Mouse (Mus musculus): ENCODE measurements at regions not wholly inside any gene's neighbourhood (a gene's known extent, or its start where the extent isn't known, plus 50 kb on each side); places are given as distances from the start of the nearest gene placed in this dataset.

- Histone ChIP-seq H3K9me3 (ENCODE audit: control insufficient read depth, low read length) (no peaks in the 10 kb centered on the region), H3K4me2 (ENCODE audit: low read depth, low read length) (no peak overlapping the region), H3K4me3 (ENCODE audit: low read depth, low read length) (no peak overlapping the region), H3K27me3 (replicated peaks; ENCODE audit: control insufficient read depth, insufficient read depth, low read length) (no peaks in the 10 kb centered on the region), H3K9ac (ENCODE audit: low read depth, low read length) (no peak overlapping the region), H3K4me1 (ENCODE audit: control insufficient read depth, insufficient read depth, low read length) (no peaks in the 10 kb centered on the region), H3K27ac (replicated peaks; ENCODE audit: low read depth, low read length) (no peak overlapping the region), H3K36me3 (ENCODE audit: control insufficient read depth, insufficient read depth, low read length) (no peaks in the 10 kb centered on the region)
- whole genome bisulfite sequencing: 79% methylated on average over 9 of the region's 9 CpGs
- peak; percentile 37 for DNase-seq (ENCODE audit: low spot score)
- ATAC-seq (ENCODE audit: low read depth): no peak; the same call in 1 of the 2 replicates
Measured at GRCm38 (mm10) chr14:63321931-63322510, 186.9 kb downstream of the Tdh start.

Data from embryonic facial prominence, embryonic 14.5 days (tissue).